Mouse (Mus musculus) thymus, adult 2 months (tissue): ENCODE results near the gene Atxn2l. TPM values are rescaled to one million over a fixed set of nuclear protein-coding genes. Genes with fewer than 3 reads are reported as not detected.
A peak's percentile ranks its signal among the peaks of the same experiment; 100 is the strongest.
"Not testable (repeated sequence)": the region's sequence is repeated elsewhere in the genome, so short reads cannot be mapped to it uniquely, and the experiment has no call there.

Experiments used
- DNase-seq: peaks from one replicate; pipeline ENCODE4 v3.0.0; 2021
- H3K27ac ChIP-seq: fragments of 200-500 bp; 2 replicates; pipeline ENCODE4 v1.5.1; 2012; ENCODE audit warnings: low read length, control low read depth; ENCODE audit not compliant: control insufficient read depth, insufficient read depth
- H3K27me3 ChIP-seq: fragments of 200-500 bp; 2 replicates; pipeline ENCODE4 v1.6.1; 2012; ENCODE audit warnings: mild to moderate bottlenecking, low read length, moderate library complexity, mixed read lengths; ENCODE audit not compliant: control insufficient read depth, insufficient read depth
- H3K36me3 ChIP-seq: fragments of 200-500 bp; 2 replicates; pipeline ENCODE4 v1.6.1; 2012; ENCODE audit warnings: mild to moderate bottlenecking, low read length, moderate library complexity; ENCODE audit not compliant: control insufficient read depth, insufficient read depth
- H3K4me1 ChIP-seq: fragments of 200-500 bp; replicated peaks from 2 replicates; pipeline ENCODE4 v1.6.1; 2012; ENCODE audit warnings: low read length; ENCODE audit not compliant: control insufficient read depth, insufficient read depth
- H3K4me3 ChIP-seq: fragments of 200-500 bp; 2 replicates; pipeline ENCODE4 v1.5.1; 2012; ENCODE audit warnings: mild to moderate bottlenecking, low read length, control low read depth, moderate library complexity; ENCODE audit not compliant: control insufficient read depth, insufficient read depth
- CTCF ChIP-seq: fragments of 200-500 bp; IDR thresholded peaks from 2 replicates; pipeline ENCODE4 v1.5.1; 2012; ENCODE audit warnings: mild to moderate bottlenecking, control low read depth, low read length, moderate library complexity, borderline replicate concordance; ENCODE audit not compliant: control insufficient read depth, poor library complexity, insufficient read depth; ENCODE audit errors: extremely low read depth
- POLR2A ChIP-seq: fragments of 200-500 bp; IDR thresholded peaks from 2 replicates; pipeline ENCODE4 v1.6.1; 2012; ENCODE audit warnings: mild to moderate bottlenecking, low read length, control low read depth, moderate library complexity; ENCODE audit not compliant: control insufficient read depth, poor library complexity, insufficient read depth; ENCODE audit errors: extremely low read depth
- WGBS: fragments of 180-500 bp; shearing (Covaris S2); methylation state at CpG from one replicate; pipeline ENCODE4 v1.1.7; 2018; 5-methylcytosine and 5-hydroxymethylcytosine counted together
- polyA plus RNA-seq: library from polyadenylated mRNA; depleted of rRNA; stranded (reverse); fragments of >200 nt; gene quantifications from 2 replicates; pipeline ENCODE4 v1.2.3, GENCODE M21; 2012

Atxn2l gene
- polyA plus RNA-seq, 1 experiment: 563 TPM

GRCm38 (mm10) chr7:126494120-126494519, 9.1 kb downstream of the Atxn2l start:
- no peak overlapping the region for H3K4me3 ChIP-seq
- no peaks in the 10 kb centered on the region; the same call in 1 of the 2 replicates for H3K4me1 ChIP-seq
- WGBS: 95% methylated on average over 6 of the region's 6 CpGs
- H3K27ac ChIP-seq: no peak overlapping the region
- TF ChIP-seq CTCF: no peak
- no peak for TF ChIP-seq POLR2A
- no peak for DNase-seq
- no peaks in the 10 kb centered on the region for H3K27me3 ChIP-seq
- H3K36me3 ChIP-seq: peaks cover 86% of the 10 kb centered on the region

DNA sequence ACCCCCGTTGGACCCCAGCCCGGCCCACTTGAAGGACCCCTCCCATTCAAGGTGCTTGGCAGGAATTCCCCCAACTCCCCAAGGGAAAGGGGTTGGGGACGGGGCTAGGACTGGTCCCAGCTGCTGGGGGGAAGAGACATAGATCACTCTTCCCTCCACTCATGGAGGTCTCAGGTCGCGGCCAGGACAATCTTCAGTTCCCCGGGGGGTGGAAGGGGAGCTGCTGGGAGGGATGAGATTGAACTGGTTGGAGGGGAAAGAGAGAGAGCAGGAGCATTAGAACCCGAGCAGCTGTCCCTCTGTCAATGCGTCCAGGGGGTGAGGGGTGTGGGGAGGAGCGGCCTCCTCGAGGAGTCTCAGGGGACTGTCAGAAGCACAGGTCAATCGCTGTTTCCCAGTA, 11.3 kb downstream of the Atxn2l start:
- Histone ChIP-seq H3K4me1 (peaks cover 7% of the 10 kb centered on the region), H3K27ac (no peak overlapping the region)
- WGBS: 93% methylated on average over 11 of the region's 11 CpGs

DNA sequence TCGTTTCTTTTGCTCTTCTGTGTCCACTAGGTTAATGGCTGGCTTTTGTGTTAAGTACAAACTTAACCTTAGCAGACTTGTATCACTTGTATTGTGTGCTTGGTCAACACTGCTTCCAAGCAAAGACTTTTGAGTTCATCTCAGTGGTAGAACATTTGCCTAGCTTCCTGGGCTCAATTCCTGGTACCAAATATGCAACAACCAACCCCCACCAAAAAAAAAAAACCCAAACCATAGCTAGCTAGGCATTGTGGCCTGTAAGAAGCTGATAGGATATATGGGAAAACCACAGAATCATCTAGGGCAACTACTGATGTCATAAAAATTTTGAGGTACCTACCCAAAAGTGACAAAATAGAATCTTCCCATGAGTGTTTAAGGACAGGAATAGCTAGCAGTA, 12.2 kb downstream of the Atxn2l start:
- no peak for DNase-seq
- no peak for TF ChIP-seq CTCF
- H3K36me3 ChIP-seq: peaks cover 54% of the 10 kb centered on the region
- H3K27ac ChIP-seq: no peak overlapping the region
- no peaks in the 10 kb centered on the region for H3K27me3 ChIP-seq
- peaks cover 11% of the 10 kb centered on the region for H3K4me1 ChIP-seq
- 87% methylated on average over 1 of the region's 1 CpGs for WGBS
- H3K4me3 ChIP-seq: no peak overlapping the region

More for the DNA sequence above, 11.3 kb downstream of the Atxn2l start:
- DNase-seq: no peak
- no peaks in the 10 kb centered on the region for H3K27me3 ChIP-seq
- TF ChIP-seq CTCF (no peak), POLR2A (no peak)
- no peak overlapping the region for H3K4me3 ChIP-seq
- H3K36me3 ChIP-seq: peaks cover 64% of the 10 kb centered on the region

GRCm38 (mm10) chr7:126487617-126488385, 15.4 kb downstream of the Atxn2l start:
- not testable (repeated sequence) for H3K27ac ChIP-seq, H3K27me3 ChIP-seq, DNase-seq
- Histone ChIP-seq H3K4me1 (peaks cover 11% of the 10 kb centered on the region), H3K4me3 (peak overlapping the region; percentile 70), H3K36me3 (peaks cover 22% of the 10 kb centered on the region)
- 10% methylated on average over 25 of the region's 25 CpGs for WGBS

- peaks cover 15% of the 10 kb centered on the region for H3K4me1 ChIP-seq
- DNase-seq: peak; percentile 94
- WGBS: under 1% methylated on average over 32 of the region's 32 CpGs
- peak within 1 kb of the TSS; percentile 70 for H3K4me3 ChIP-seq
- peaks cover 15% of the 10 kb centered on the region for H3K36me3 ChIP-seq
- peak within 1 kb of the TSS; percentile 68 for H3K27ac ChIP-seq
- no peaks in the 10 kb centered on the region for H3K27me3 ChIP-seq
- TF ChIP-seq POLR2A (no peak), CTCF (peak; percentile 57; the same call in 1 of the 2 replicates)
Observed at GRCm38 (mm10) chr7:126487052-126487483, 16.2 kb downstream of the Atxn2l start, which contains the start of gene Tufm. Gene Tufm (plus strand): TSS chr7:126487361.

GRCm38 (mm10) chr7:126482392-126482871, 20.8 kb downstream of the Atxn2l start:
- DNase-seq: peak; percentile 38
- Histone ChIP-seq H3K27me3 (no peaks in the 10 kb centered on the region), H3K4me3 (peak overlapping the region; percentile 48), H3K36me3 (no peaks in the 10 kb centered on the region), H3K4me1 (peaks cover 8% of the 10 kb centered on the region), H3K27ac (no peak overlapping the region)
- 1% methylated on average over 23 of the region's 23 CpGs for WGBS
- TF ChIP-seq POLR2A (no peak), CTCF (no peak)

DNA sequence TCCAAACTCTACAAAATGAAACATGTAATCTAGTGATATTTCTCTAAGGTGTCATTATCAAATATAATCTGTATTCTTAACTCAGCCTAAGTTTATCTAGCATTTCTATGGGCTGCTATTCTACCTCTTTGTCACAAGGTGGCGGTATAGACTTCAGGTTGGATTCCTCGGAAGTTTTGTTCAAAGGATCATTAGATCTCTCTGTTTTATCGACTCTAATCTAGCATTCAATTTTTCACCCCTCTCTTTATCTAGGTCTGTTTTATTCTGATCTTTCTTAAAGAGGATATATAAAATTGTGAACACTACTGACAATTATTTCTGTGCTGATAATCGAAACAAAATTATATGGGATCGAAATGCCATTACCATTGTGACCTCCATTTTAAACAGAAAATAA, 21.5 kb downstream of the Atxn2l start:
- H3K27ac ChIP-seq: no peak overlapping the region
- no peaks in the 10 kb centered on the region for H3K27me3 ChIP-seq
- no peak overlapping the region for H3K4me3 ChIP-seq
- 27% methylated on average over 5 of the region's 5 CpGs for WGBS
- no peak for DNase-seq
- peaks cover 6% of the 10 kb centered on the region for H3K4me1 ChIP-seq
- no peak for TF ChIP-seq CTCF
- no peak for TF ChIP-seq POLR2A
- no peaks in the 10 kb centered on the region for H3K36me3 ChIP-seq
